Mouse (Mus musculus) neutrophil, adult 5-6 weeks (primary cell): ENCODE results near the gene Gm11733. TPM values are rescaled to one million over a fixed set of nuclear protein-coding genes. Genes with fewer than 3 reads are reported as not detected.
A peak's percentile ranks its signal among the peaks of the same experiment; 100 is the strongest.

Source experiments
- ATAC-seq: fragments of 151-379, 151-347 bp; 2 replicates; pipeline ENCODE4 v1.8.0; 2017; ENCODE audit warnings: mild to moderate bottlenecking, moderate TSS enrichment; ENCODE audit not compliant: insufficient number of reproducible peaks, poor library complexity, low FRiP score, severe bottlenecking; ENCODE audit errors: extremely low read depth
- total RNA-seq: library from RNA; stranded (forward); fragments of 200-1000 nt; gene quantifications from 2 replicates; pipeline ENCODE4 v1.2.3, GENCODE M21; 2017

Gene Gm11733
- total RNA-seq, 1 experiment from 2014 or later: not detected

GRCm38 (mm10) chr11:117475669-117476068 is 8.5 kb upstream of the Gm11733 start:
- no peak for ATAC-seq

GRCm38 (mm10) chr11:117476554-117477107 is 7.5 kb upstream of the Gm11733 start:
- ATAC-seq: no peak

DNA sequence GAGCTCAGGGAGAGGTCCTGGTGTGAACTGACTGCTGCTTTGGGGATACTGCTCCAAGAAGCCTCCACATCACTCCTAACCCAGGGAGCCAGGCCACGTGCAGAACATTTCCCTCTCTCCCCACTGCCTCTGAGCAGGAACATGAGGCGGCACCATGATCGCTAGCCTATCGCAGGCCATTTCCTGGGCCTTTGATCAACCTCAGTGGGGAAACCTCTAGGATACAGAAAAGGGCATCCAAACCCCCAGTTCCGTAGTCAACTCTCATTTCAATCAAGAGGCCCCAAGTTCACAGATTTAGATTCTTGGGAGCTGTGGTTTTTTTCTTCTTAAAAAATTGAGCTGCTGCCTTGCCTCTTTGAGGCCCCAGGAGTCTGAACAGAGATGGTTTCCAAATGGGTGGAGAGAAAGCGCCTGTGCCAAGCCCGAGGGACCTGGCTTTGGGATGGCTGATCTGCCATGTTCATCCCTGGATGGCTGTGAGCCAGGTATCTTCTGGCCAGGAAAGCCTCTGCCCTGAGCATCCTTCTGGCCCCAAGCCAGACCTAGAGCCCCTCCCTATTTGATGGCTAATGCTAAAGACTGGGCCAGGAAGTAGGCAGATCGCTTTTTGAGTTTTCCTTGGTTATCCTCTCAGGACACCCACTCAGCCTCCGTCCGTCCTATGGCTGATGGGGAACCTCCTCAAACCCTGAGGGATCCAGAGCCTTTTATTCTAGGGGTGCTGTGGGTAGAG is 5.7 kb upstream of the Gm11733 start:
- ATAC-seq: no peak

DNA sequence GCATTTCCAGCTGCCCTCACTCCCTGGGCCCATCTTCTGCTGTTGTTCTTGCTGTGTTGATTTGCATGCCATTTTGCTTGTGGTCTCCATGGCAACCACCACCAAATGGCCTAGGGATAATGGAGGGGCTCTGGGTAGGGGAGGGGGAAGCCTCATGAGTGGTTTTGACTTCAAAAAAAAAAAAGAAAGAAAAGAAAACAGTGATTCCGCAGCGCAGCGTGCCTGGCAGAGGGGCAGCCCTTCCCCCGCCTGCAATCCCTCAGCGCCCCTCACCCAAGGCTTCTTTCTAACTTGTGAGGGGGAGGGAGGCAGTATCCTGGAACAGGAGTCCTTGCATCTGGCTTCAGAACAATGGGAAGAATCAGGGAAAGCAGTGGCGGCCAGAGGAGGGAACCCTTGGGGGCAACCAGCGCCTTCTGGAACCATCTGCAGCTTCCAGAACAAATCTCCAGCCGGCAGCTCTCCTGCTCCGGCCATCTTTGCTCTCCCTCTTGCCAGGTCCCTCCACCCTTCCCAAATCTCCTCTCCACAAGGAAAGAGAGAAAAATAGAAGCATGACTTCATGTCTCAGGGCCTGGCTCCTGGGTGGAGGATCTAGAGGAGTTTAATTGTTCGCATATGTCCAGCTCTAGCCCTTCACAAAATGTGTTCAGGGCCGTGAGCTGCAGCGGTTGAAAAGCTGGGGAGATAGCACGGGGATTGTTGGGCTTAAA is 5.0 kb upstream of the Gm11733 start:
- no peak for ATAC-seq

GRCm38 (mm10) chr11:117479746-117480145 is 4.4 kb upstream of the Gm11733 start:
- no peak for ATAC-seq

- no peak for ATAC-seq
Observed at GRCm38 (mm10) chr11:117482300-117482676, 1.9 kb upstream of the Gm11733 start.

GRCm38 (mm10) chr11:117482677-117483511 is 1.3 kb upstream of the Gm11733 start:
- 0 out of 2 replicates have a peak, but pooled peaks have one; percentile 16 for ATAC-seq

GRCm38 (mm10) chr11:117491408-117492208 is 7.4 kb downstream of the Gm11733 start:
- no peak for ATAC-seq

DNA sequence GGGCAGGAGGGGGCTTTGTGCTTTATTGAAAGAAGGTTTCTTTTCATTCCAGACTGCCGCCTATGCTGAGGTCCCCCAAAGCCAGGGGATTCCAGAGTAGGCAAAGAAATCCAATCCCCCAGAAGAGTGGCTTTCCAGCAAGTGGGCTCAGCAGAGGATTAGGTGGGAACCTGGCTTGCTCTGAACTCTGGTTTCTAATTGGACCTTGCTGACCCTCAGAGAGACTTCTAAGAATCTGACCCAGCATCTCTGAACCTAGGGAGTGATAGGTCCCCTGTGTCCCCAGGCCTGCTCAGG is 8.0 kb downstream of the Gm11733 start:
- ATAC-seq: no peak

DNA sequence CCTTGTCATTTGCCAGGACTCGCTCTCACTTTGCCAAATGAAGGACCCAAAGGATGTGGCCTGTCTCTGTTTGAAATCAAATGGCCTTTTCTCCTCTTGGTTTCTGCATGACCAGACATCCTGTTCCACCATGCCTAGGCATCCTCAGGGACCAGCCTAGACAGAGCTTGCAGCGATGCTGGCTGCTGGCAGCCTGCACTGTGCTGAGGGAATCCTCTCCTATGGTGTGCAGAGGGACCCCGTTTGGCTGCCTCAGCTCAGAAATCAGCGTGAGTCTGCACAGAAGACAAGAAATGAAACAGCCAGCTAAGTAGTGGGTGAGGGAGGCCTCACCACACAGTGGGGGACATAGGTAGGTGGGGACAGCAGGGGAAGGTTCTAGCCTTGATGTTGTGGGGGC is 12.6 kb downstream of the Gm11733 start:
- ATAC-seq: no peak

- ATAC-seq: no peak
Observed at GRCm38 (mm10) chr11:117497256-117498136, 13.3 kb downstream of the Gm11733 start.

GRCm38 (mm10) chr11:117498137-117498511 is 14.0 kb downstream of the Gm11733 start:
- no peak for ATAC-seq

DNA sequence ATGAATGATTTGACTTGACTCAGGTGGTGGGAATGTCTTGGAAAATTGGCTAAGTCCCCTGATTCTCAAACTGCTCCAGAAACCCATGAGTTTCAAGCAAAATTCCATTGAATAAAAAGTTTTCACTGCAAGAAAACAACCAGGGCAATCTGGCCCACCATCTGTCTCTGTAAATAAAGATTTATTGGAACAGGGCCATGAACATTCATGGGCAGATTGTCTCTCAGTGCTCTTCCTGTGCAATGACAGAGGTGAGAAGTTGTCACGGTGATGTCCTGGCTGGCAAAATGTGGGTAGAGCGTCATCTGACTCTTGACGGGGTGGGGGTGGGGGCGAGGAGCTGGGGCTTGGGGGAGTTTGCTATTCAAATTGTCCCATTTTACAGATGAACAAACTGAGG is 24.8 kb downstream of the Gm11733 start:
- ATAC-seq: no peak

DNA sequence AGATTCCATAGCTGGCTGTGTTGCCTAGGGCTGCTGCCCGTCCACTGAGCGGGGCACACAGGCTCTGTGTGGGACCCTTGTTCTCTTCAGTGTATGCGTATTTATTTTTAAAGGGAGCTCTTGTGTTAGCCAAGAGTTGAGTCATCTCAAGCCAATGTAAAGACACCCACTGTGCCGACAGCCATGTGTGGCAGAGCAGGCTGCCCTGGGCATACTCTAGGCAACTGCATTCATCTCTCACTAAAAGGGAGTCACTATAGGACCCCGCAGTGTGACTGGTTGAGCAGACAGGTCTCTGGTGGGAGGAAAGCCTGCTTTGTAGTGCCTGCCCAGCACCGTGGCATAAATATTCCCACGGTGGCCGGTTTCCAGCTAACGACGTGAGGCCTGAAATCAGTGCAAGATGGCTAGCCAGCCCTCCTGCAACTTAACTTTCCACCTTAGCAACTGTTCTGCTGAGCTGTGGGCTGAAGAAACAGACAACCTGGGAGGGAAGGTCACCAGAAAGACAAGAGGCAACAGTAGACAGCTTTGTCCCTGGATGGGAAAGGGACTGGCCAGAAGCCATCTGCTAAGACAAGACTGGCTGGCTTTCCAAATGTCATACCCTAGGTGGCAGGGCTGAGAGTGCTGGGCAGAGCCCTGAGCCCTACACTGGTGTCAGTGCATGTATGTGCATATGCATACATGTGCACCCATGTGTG is 31.7 kb downstream of the Gm11733 start:
- no peak for ATAC-seq

DNA sequence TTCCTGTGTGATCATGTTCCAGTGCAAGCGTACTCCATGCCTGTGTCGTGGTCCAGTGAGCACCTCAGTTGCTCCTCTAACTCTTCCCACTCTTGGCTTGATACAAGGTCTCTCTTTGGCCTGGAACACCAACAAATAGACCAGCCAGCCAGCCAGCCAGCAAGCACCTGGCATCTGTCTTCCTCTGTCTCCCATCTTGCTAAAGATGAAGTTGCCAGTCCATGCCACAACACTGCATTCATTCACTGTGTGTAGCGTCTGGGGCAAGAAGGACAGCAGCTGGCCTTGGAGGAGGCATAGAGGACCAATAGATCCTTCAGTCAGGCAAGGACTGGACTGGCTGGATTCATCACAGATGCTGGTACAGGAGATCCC is 32.2 kb downstream of the Gm11733 start:
- no peak for ATAC-seq

GRCm38 (mm10) chr11:117521906-117522780 is 38.0 kb downstream of the Gm11733 start:
- ATAC-seq: no peak
